Mouse (Mus musculus) MEL (cell line): ENCODE data around the gene Pla2g2c.

Experiments
- E2F4 ChIP-seq: IDR thresholded peaks from 2 replicates; pipeline ENCODE4 v1.6.1; 2011; ENCODE audit warnings: low read depth, low read length, improper control_type of control experiment, borderline replicate concordance
- GATA1 ChIP-seq: IDR thresholded peaks from 2 replicates; pipeline ENCODE4 v1.6.1; 2011; ENCODE audit warnings: low read depth, low read length, improper control_type of control experiment
- MYC ChIP-seq: IDR thresholded peaks from 2 replicates; pipeline ENCODE4 v1.6.1; 2011; ENCODE audit warnings: low read depth, mild to moderate bottlenecking, low read length, improper control_type of control experiment, moderate library complexity
- POLR2A ChIP-seq, 2 experiments: IDR thresholded peaks; 2 replicates each; pipeline ENCODE4 v1.6.1; 2011 to 2012; ENCODE audit warnings: low read length in 2 of 2, mild to moderate bottlenecking in 2 of 2, control low read depth in 1 of 2, improper control_type of control experiment in 1 of 2, low read depth in 1 of 2, moderate library complexity in 1 of 2; ENCODE audit not compliant: control insufficient read depth in 1 of 2, insufficient read depth in 1 of 2, poor library complexity in 1 of 2
- USF1 ChIP-seq: IDR thresholded peaks from 2 replicates; pipeline ENCODE4 v1.6.1; 2014; ENCODE audit warnings: low read depth, mild to moderate bottlenecking, inconsistent platforms, low read length, improper control_type of control experiment, moderate library complexity

DNA sequence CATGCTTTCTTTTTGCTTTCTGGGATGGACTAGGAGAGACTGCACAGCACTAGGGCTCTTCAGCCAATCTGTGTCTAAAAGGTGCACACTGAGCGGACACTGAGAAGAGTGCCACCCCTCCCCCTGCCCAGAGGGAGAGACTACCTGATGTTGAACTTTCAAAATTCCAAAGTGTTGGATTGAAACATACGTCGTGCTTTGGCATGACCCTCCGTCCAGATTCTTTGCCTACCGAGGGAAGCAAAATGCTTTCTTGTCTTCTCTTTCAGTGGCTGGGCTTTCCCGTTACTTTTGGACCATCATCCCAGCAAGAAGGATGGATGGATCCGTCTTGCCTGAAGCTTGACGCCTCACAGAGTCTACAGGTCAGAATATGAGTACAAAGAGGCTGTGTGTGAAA, 23.5 kb upstream of the Pla2g2c start:
- TF ChIP-seq MYC (no peak), GATA1 (no peak), POLR2A (IDR thresholded peaks at IDR 0.05; ENCODE audit: control insufficient read depth in 1 of 2, insufficient read depth in 1 of 2, low read depth in 1 of 2, low read length in 2 of 2, poor library complexity in 1 of 2) (no peak), E2F4 (no peak), USF1 (no peak)
